Mouse (Mus musculus) thymus, adult 2 months (tissue): ENCODE measurements around the gene Rassf8.

Experiments used
- CTCF ChIP-seq: fragments of 200-500 bp; IDR thresholded peaks from 2 replicates; pipeline ENCODE4 v1.5.1; 2012; ENCODE audit warnings: mild to moderate bottlenecking, control low read depth, low read length, moderate library complexity, borderline replicate concordance; ENCODE audit not compliant: control insufficient read depth, poor library complexity, insufficient read depth; ENCODE audit errors: extremely low read depth
- POLR2A ChIP-seq: fragments of 200-500 bp; IDR thresholded peaks from 2 replicates; pipeline ENCODE4 v1.6.1; 2012; ENCODE audit warnings: mild to moderate bottlenecking, low read length, control low read depth, moderate library complexity; ENCODE audit not compliant: control insufficient read depth, poor library complexity, insufficient read depth; ENCODE audit errors: extremely low read depth

DNA sequence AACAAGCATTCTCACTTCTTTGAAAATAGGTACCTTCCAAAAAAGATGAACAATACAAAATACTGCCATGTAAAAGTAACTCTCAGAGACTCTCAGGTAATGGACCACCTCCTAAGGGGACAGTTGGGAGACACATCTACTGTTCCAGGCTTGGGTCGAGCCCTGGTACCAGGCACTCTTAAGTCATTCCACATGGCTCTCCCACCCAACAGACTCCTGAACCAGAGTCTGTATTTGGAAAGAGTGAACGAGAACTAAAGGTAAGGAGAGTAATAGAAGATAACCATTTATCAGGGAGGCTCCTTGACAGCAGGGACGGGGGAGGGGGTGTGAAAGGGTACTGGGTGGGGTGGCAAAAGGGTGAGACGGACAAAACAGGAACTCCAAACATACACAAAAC is 115.8 kb downstream of the Rassf8 start:
- no peak for TF ChIP-seq CTCF
- no peak for TF ChIP-seq POLR2A
